Mouse (Mus musculus): Measurements from ENCODE around the gene Sorcs3. TPM values are rescaled to one million over a fixed set of nuclear protein-coding genes. Genes with fewer than 3 reads are reported as not detected.

Gene Sorcs3
- polyA plus RNA-seq, 1 experiment: 1.1 TPM

- H3K4me1 ChIP-seq (ENCODE audit: control insufficient read depth, insufficient read depth, low read length): no peaks in the 10 kb centered on the region
- H3K4me3 ChIP-seq (replicated peaks; ENCODE audit: control insufficient read depth, low read depth, low read length): no peak overlapping the region
- 87% methylated on average over 3 of the region's 3 CpGs for WGBS
- H3K27ac ChIP-seq (ENCODE audit: control insufficient read depth, insufficient read depth, low read depth, low read length, poor library complexity): no peak overlapping the region
- TF ChIP-seq CTCF (IDR thresholded peaks at IDR 0.05; ENCODE audit: control insufficient read depth, insufficient read depth, low read length) (no peak), POLR2A (IDR thresholded peaks at IDR 0.05; ENCODE audit: borderline replicate concordance, control insufficient read depth, low read depth, low read length) (no peak)
Measured at GRCm38 (mm10) chr19:48815064-48815463, 609.2 kb downstream of the Sorcs3 start.

GRCm38 (mm10) chr19:48820493-48821282 lies 614.9 kb downstream of the Sorcs3 start:
- TF ChIP-seq CTCF (IDR thresholded peaks at IDR 0.05; ENCODE audit: control insufficient read depth, insufficient read depth, low read length): no peak
- TF ChIP-seq POLR2A (IDR thresholded peaks at IDR 0.05; ENCODE audit: borderline replicate concordance, control insufficient read depth, low read depth, low read length): no peak
- H3K27ac ChIP-seq (ENCODE audit: control insufficient read depth, insufficient read depth, low read depth, low read length, poor library complexity): no peak overlapping the region
- WGBS: 41% methylated on average over 5 of the region's 5 CpGs
- no peaks in the 10 kb centered on the region for H3K4me1 ChIP-seq (ENCODE audit: control insufficient read depth, insufficient read depth, low read length)
- no peak overlapping the region for H3K4me3 ChIP-seq (replicated peaks; ENCODE audit: control insufficient read depth, low read depth, low read length)

GRCm38 (mm10) chr19:48821283-48821715 lies 615.5 kb downstream of the Sorcs3 start:
- 77% methylated on average over 3 of the region's 3 CpGs for WGBS

GRCm38 (mm10) chr19:48834342-48834741 lies 628.5 kb downstream of the Sorcs3 start:
- Histone ChIP-seq H3K27ac (ENCODE audit: control insufficient read depth, insufficient read depth, low read depth, low read length, poor library complexity) (no peak overlapping the region), H3K4me1 (ENCODE audit: control insufficient read depth, insufficient read depth, low read length) (no peaks in the 10 kb centered on the region), H3K4me3 (replicated peaks; ENCODE audit: control insufficient read depth, low read depth, low read length) (no peak overlapping the region)
- TF ChIP-seq CTCF (IDR thresholded peaks at IDR 0.05; ENCODE audit: control insufficient read depth, insufficient read depth, low read length) (no peak), POLR2A (IDR thresholded peaks at IDR 0.05; ENCODE audit: borderline replicate concordance, control insufficient read depth, low read depth, low read length) (no peak)
- WGBS: 78% methylated on average over 3 of the region's 3 CpGs

More at GRCm38 (mm10) chr19:48821283-48821715, 615.5 kb downstream of the Sorcs3 start:
- TF ChIP-seq CTCF (IDR thresholded peaks at IDR 0.05; ENCODE audit: control insufficient read depth, insufficient read depth, low read length): no peak
- TF ChIP-seq POLR2A (IDR thresholded peaks at IDR 0.05; ENCODE audit: borderline replicate concordance, control insufficient read depth, low read depth, low read length): no peak
- Histone ChIP-seq H3K4me1 (ENCODE audit: control insufficient read depth, insufficient read depth, low read length) (no peaks in the 10 kb centered on the region), H3K27ac (ENCODE audit: control insufficient read depth, insufficient read depth, low read depth, low read length, poor library complexity) (no peak overlapping the region), H3K4me3 (replicated peaks; ENCODE audit: control insufficient read depth, low read depth, low read length) (no peak overlapping the region)

- Histone ChIP-seq H3K27ac (ENCODE audit: control insufficient read depth, insufficient read depth, low read depth, low read length, poor library complexity) (no peak overlapping the region), H3K4me3 (replicated peaks; ENCODE audit: control insufficient read depth, low read depth, low read length) (no peak overlapping the region), H3K4me1 (ENCODE audit: control insufficient read depth, insufficient read depth, low read length) (no peaks in the 10 kb centered on the region)
- TF ChIP-seq POLR2A (IDR thresholded peaks at IDR 0.05; ENCODE audit: borderline replicate concordance, control insufficient read depth, low read depth, low read length) (no peak), CTCF (IDR thresholded peaks at IDR 0.05; ENCODE audit: control insufficient read depth, insufficient read depth, low read length) (no peak)
- 48% methylated on average over 4 of the region's 4 CpGs for WGBS
Measured at GRCm38 (mm10) chr19:48839418-48839817, 633.6 kb downstream of the Sorcs3 start.

- 70% methylated on average over 3 of the region's 3 CpGs for WGBS
- H3K27ac ChIP-seq (ENCODE audit: control insufficient read depth, insufficient read depth, low read depth, low read length, poor library complexity): no peak overlapping the region
- no peak overlapping the region for H3K4me3 ChIP-seq (replicated peaks; ENCODE audit: control insufficient read depth, low read depth, low read length)
- TF ChIP-seq CTCF (IDR thresholded peaks at IDR 0.05; ENCODE audit: control insufficient read depth, insufficient read depth, low read length): no peak
- no peak for TF ChIP-seq POLR2A (IDR thresholded peaks at IDR 0.05; ENCODE audit: borderline replicate concordance, control insufficient read depth, low read depth, low read length)
- H3K4me1 ChIP-seq (ENCODE audit: control insufficient read depth, insufficient read depth, low read length): no peaks in the 10 kb centered on the region
Measured at GRCm38 (mm10) chr19:48847700-48848099, 641.9 kb downstream of the Sorcs3 start.

- WGBS: 68% methylated on average over 1 of the region's 1 CpGs
- Histone ChIP-seq H3K4me1 (ENCODE audit: control insufficient read depth, insufficient read depth, low read length) (no peaks in the 10 kb centered on the region), H3K27ac (ENCODE audit: control insufficient read depth, insufficient read depth, low read depth, low read length, poor library complexity) (no peak overlapping the region), H3K4me3 (replicated peaks; ENCODE audit: control insufficient read depth, low read depth, low read length) (no peak overlapping the region)
- TF ChIP-seq POLR2A (IDR thresholded peaks at IDR 0.05; ENCODE audit: borderline replicate concordance, control insufficient read depth, low read depth, low read length): no peak
Measured at GRCm38 (mm10) chr19:48850466-48850865, 644.6 kb downstream of the Sorcs3 start.
